Mouse (Mus musculus) left cerebral cortex, postnatal 14 days (tissue): ENCODE measurements at regions not wholly inside any gene's neighbourhood (a gene's known extent, or its start where the extent isn't known, plus 50 kb on each side); places are given as distances from the start of the nearest gene placed in this dataset.

Source experiments
- DNase-seq, 2 experiments: peaks; one replicate each; pipeline ENCODE4 v3.0.0; 2021 to 2022; ENCODE audit warnings: low spot score in 2 of 2, mixed read lengths in 1 of 2
- intact Hi-C: fragments of 180-260 bp; cut with DNase I; formaldehyde crosslinking; loops from one replicate; pipeline ENCODE4 v1.15.1; 2025

DNA sequence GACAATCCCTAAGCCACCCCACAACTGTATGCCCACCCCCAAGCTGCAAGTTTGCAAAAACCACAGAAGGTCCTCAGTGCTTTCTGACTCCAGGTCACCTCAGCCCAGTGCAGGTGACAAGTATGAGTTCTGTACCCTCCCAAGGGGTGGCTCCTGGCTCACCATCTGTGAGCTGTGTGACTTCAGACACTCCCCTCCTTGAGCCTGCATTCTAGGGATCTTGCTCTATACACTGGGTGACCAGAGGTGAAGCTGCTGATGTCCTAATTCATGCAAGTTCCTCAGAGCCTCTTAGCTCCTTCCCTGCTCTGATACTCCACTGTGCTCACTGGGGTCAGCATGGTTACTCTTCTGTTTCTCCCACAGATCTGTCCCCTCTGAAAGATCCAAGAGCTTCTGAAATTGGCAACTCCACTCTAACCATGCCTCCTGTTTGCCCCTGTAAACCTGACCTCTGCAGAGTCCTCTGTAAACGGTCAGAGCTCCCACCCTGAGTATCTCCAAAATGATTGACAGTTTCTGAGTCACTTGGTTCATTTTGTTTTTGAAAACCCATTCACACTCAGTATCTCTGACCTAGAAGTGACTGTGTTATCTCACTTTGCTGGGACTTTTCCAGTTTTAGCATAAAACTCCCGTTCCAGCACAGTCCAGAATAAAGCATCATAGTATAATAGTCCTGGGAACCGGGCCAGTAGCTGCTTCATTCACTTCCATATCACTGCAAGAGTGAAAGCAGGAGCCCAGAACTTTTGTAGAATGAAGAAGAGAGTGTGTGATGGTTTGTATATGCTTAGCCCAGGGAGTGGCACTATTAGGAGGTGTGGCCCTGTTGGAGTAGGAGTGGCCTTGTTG lies 180.7 kb upstream of the Dapk1 start:
- DNase-seq = peak in 1 of 2 experiments; percentile 25
- intact Hi-C loops = no loop called here

DNA sequence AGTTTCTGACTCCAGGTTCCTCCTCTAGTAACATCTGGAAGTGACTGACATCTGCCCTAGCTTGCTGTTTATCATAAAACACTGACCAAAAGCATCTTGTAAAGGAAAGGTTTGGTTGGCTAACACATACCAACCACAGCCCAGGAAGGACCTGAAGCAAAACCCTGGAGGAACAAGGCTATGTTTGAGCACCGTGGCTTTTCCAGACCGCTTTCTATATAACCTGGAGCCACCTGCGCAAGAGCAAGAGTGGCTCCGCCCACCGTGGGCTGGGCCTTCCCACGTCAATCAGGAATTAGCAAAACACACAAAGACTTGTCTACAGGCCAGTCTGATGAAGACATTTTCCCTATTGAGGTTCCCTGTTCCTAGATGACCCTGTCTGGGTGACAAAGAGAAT lies 177.5 kb upstream of the Dapk1 start:
- intact Hi-C loops = no loop called here
- no peak for DNase-seq

DNA sequence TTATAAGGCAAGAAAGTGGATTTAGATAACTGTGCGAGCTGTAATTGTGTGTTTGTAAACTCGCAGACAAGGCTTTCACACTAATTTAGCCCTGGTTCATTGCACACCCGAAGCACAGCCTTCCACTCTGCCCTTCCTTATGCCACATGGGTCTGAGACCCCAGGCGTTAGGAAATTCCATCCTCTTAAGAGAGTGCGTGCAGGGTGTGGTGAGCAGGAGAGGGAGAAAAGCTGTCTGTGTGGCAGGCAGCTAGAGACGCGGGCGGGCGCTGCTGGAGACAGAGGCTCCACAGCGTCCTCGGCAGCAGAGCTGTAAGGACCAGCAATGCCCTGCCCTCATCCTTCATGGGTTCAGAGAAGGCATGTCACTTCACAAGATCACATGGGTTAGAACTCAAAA lies 176.6 kb upstream of the Dapk1 start:
- no peak for DNase-seq
- intact Hi-C loops = no loop called here

DNA sequence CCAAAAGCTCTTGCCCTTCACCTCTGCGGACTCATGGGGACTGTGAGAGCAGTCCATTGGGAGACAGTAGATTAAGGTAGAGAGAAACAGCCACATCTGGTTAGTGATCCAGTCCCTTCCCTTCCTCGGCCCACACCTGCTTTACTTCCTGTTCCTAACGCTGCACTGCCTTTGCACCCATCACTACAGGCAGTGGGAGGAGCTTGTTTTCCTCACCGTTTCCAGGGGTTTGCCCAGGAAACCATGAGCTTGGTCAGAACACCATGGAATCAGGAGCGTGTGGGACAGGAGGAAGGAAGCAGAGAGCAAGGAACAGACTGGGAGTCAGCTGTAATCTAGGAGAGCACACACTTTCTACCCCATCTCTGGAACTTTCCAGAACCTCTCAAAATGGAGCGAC lies 176.2 kb upstream of the Dapk1 start:
- intact Hi-C loops = no loop called here
- no peak for DNase-seq

DNA sequence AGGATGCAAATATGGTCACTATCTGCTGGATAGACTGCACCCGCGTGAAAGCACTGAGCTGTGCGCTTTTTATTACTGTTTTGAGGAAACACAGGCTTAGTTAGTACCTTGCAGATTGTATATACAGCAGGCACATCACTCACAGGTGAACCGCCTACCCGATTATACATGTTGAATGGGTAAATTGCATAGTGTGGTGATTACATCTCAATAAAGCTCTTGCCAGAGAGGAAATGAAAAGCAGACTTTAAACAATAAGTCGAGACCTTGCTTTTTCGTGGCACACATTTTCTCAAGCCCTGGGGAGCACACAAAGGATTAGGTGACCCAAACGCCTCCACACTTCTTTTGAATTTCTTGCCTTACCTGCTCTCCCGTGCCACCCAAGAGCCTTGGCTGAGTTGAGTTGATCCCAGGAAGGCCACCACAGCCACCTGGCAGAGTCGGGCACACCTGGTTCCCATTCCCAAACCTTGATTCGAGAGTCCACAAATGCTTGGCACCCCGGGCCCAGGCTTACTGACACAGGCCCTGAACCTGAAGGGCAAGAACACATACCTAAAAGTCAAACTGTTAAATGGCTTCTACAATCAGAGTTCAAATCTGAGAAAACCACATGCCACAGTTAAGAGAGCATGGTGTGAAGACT lies 175.4 kb upstream of the Dapk1 start:
- DNase-seq = no peak
- intact Hi-C loops = no loop called here

DNA sequence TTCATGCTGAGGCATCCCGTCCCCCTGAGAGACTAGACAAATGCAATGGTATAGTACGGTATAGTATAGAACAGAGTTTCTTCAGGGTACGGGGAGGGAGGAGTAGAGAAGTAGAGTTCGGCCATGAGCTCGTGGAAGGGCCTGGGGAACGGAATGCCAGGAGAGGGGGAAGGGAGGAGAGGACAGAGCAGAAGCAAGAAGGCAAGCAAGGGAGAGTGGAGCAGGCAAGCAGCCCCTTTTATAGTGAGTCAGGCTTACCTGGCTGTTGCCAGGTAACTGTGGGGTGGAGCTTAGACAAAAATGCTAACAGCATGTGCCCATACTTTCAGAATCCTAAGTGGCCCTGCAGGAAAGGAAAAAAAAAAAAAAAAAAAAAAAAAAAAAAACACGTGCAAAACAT lies 174.7 kb upstream of the Dapk1 start:
- DNase-seq = no peak
- intact Hi-C loops = no loop called here

DNA sequence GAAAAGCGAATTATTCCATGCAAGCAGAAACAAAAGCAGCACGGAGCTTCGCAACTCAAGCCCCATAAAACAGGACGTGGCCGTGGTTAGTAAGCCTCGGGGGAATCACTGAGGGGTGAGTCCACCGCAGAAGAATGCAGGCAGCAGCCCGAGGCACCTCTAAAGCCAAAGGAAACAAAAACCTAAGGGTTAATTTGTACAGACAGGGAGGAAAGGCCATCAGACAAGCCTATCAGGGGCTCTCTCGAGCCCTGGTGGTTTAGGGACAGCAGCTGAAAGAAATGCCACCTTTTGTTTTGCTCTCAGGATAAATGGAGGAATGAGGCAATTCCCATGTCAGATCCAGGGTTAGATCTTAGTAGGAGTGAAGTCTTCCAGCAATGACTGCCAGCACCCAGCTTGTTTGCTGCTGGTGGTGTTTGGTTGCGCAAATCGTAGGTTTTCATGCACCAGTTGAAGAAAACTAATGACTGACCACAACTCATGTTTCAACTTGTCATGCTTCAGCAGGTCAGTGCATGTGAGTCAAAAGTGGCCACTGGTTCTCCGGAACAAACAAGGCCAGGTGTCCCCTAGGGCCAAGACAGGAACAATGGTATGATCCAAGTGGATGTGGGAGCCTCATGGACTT lies 173.9 kb upstream of the Dapk1 start:
- intact Hi-C loops = no loop called here
- no peak for DNase-seq

DNA sequence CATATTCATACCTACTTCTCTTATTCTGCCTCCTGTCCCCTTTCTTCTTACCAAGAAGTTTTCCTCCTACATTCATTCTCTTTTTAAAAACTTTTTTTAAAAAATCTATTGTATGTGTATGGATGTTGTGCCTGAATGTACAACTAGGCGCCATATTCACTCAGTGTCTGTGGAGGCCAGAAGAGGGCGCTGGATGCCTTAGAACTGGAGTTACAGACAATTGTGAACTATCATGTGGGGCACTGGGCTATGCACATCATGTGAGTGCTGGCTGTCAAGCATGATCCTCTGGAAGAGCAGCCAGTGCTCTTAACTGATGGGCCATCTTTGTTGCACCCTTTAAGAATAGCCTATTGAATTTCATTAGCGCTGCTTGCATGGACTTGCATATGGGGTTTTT lies 172.6 kb upstream of the Dapk1 start:
- no peak for DNase-seq
- intact Hi-C loops = no loop called here

DNA sequence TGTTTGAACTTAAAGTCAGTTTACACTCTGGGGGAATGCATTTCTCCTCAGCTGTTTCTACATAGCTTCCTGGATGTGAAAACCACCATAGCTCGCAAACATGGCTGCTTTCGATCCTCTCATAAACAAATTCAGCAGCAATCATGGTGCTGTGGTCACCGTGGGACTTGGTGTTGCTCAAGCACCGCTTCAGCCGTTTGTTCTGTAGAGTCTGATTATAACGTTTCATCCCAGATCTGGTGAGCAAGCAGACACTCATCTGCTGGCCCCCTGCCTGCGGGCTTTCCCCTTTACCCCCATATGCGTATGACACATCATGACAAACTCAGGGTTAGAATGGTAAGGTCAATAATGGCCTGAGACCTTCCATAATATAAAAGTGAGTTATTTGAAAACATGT lies 170.3 kb upstream of the Dapk1 start:
- intact Hi-C loops = no loop called here
- no peak for DNase-seq

DNA sequence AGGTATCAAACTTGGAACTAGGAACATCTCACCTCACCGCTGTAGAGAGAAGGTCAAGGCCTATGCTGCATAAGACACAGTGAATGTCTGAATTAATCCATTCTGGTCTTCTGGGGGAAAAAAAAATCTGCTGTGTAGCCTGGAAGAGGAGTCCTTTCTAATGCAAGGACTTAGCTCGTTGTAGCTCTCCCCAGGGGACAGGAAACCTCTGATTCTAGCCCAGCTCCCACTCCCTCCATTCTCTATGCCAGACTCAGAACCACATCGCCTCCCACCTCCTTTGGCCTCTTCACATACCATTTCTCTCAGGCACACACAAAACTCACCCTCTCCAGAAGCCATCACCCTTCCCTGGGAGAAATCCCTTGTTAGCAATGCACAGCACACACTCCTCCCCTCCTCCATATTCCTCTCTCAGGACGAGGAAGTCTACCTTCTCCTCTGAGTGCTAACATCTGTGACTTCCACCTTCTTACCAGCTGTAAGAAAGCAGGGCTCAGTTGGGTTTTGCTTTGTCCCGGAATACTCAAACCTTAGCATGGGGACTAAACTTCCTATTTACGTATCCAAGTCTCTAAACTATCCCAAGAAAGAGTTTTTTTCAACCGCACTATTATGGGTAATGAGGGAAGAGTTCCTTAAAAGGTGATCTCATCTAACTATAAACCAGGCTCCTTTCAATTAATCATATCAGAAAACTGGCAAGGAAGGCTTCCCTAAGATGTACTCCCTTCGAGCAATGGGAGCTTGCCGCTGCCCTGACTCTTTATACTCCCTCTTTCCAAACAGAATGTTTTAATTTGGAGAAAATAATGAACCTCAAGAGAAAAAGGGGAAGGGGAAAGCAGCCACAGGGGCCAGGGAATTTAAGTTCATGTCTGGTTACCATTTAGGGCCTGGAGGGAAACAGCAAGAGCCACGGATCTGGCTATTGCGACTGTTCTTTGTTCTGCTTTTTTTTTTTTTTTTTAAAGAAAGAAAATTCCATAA lies 167.2 kb upstream of the Dapk1 start:
- no peak for DNase-seq
- intact Hi-C loops = no loop called here

DNA sequence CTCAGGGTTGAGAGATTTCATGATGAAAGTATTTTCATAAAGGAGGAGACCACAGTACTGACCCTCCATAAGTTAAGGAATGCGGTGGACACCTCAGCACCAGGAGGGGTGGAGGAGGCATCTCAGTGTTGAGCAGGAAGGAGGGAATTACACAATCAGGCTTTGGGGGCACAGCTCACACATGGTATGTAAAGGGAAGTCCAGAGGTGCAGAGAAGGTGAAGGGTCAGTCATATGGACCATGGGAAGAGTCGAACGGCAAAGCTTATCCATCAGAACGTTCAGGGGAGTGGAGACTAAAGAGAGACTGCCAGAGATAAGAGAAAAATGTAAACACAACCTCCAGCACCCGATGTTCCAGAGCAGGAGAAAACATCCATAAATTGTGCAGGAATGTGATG lies 166.4 kb upstream of the Dapk1 start:
- intact Hi-C loops = no loop called here
- no peak for DNase-seq

DNA sequence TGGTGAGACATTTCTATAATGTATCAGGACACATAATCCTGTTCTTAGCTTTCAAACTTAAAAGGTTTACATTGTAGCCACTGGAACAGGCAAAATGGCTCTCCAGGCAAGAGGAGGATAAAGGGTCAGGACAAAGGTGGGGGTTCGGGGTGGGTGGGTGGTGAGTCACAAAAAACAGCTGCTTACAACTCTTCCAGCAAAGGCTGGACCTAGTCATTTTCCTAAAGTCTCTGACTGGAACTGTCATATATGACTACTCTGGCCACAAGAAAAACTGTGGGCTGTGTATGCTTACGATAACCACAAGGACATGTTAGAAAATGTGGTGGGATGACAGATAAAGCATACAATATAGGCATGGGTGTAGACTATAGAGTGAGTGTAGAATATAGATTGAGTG lies 163.6 kb upstream of the Dapk1 start:
- no peak for DNase-seq
- intact Hi-C loops = no loop called here

DNA sequence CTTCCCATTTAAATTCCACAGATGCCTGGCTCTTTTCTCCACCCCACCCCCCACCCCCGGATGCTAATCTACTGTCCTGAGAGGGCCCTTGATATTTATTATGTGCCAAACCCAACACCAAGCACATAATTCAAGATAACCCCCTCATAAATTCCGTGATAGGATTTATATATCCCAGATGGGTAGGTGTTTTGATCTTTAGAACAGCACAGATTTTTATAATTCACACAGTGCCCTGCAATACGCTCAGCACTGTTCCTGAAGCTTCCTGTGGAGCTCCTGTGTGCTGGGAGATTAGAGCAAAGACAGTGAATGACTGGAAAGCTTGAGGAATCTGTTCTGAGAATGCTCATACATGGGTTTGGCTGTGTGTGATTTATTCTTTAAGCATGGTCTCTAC lies 161.2 kb upstream of the Dapk1 start:
- intact Hi-C loops = no loop called here
- no peak for DNase-seq

DNA sequence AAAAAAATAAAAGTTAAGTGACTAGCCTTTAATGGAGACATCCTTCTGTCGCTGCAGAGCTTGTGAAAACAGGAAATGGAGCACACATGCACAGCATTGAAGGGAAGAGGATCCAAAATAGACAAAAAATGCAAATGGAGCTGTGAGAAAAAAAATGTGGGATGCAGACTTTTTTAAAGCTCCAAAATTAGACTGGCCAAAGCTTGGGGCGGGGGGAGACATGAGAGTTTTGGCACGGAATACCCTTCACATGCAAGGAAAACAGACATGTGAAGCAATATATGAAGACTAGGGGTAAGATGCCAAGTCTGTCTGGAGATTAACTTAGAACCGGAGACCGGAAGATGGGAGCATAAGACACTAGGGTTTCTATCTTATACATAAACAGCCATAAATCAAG lies 156.6 kb upstream of the Dapk1 start:
- intact Hi-C loops = no loop called here
- DNase-seq = no peak

DNA sequence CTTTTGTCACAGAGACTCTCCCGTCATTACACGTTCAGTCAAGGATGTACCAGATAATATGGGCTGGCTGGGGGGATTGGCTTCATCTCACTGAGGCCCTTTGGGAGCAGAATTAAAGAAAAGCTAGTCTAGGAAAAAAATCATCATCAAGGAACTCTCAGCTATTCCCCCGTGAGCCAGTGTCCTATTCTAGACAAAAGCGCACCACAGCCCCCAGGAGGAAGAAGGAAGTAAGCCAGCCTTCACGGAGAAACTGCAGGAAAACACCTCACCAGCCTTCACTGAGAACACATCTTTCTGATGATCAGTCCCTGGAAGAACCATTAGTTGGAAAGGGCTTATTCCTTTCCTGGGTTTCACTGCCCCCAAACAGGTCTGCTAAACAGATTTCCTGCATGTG lies 154.8 kb upstream of the Dapk1 start:
- DNase-seq = peak; percentile 55
- intact Hi-C loops = no loop called here

DNA sequence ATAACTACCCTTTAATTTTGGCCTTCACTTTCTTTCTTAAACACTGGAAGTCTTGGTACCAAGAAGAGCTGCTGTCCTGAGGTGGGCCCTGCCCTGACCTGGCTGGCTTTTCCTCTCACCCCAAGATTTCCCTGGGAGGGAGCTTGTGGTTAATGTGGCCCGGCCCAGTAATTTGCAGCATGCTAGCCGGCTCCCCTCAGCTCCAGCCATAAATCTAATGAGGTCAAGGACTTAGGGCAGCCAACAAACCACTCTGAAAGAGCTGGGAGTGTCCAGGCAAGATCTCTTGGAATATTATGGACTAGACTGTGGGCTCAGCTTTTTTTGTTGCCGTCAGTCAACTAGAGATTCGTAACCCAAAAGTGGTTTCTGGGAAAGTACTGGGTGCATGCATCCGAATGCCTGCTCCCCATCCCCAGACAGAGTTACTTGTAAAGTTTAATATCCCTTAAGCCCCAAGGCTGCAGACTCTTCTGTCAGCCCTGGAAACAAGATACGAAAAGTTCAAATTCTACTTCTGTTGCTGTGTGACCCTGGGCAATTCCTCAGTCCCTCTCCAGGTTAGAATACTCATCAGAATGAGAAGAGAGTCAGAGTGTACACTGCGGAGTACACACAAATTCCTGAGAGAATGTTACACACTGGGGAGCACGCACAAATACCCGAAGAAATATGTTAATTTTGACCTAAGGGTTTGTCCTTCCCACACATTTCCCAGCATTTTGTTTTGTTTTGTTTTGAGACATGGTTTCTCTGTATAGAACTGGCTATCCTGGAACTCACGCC lies 150.8 kb upstream of the Dapk1 start:
- no peak for DNase-seq
- intact Hi-C loops = loop anchor here (5.0 kb wide), 1 partner anchor 274 kb away; the partner anchor contains the start of gene Gas1

DNA sequence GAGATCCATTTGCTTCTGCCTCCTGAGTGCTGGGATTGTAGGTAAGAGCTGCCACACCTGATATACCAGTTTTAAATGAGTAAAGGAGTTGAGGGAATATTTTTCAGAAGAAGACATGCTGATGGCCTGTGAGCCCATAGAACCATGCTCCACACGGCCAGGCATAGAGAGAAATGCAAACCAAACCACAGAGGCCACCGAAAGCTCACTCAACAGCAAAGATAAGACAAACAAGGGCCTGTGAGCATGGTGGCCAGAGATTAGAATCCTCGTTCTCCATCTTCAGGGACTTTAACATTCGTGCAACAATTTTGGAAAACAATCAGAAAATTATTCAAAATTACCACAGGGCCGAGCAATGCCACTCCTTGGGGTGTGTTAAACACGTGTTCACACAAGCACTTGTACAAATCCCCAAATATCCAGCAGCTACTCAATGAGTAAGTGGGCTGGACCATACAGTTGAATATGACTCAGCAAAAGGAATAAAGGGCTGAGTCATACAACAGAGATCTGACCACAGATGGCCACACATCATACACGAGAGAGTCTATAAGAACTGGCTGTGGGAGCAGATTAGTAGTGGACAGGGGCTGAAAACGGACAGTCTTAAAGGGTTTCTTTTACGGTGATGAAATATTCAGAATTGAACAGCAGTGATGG lies 147.8 kb upstream of the Dapk1 start:
- intact Hi-C loops = loop anchor here (5.0 kb wide), 1 partner anchor 277 kb away; the partner anchor contains the start of gene Gas1
- no peak for DNase-seq

DNA sequence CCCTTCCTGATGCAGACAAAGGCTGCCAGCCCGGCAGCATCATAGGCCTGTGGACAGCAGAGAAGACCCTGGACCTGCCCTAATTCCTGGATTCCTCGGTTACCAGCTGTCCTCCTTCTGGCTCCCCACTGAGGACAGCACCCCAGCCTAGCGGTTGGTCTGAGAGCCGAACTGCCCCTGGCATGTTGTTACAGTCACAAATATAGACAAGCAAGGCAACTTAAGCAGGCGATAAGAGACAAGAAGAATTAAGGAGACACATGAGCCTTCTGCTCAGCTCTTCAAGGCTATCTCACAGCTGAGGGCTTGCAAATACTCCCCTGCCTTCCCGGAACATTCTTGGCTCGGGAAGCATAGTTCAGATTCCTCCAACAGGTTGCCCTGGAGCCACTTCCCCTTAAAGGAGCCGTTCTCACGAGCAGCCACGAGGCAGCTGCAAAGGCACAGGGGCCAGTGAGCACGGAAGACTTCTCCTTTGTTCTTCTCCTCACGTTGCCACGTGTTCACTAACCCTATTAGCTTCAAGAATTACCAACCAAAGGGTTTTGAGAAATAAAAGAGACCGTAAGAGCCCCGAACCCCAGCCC lies 146.6 kb upstream of the Dapk1 start:
- no peak for DNase-seq
- intact Hi-C loops = no loop called here
